Mouse (Mus musculus) splenic B cell, adult 2 months (primary cell): ENCODE data around the gene Tmem199.
A peak's percentile ranks its signal among the peaks of the same experiment; 100 is the strongest.

Experiments used
- DNase-seq: peaks from one replicate; pipeline ENCODE4 v3.0.0-alpha.2; 2011; ENCODE audit warnings: low read depth, low spot score
- H3K27me3 ChIP-seq: 2 replicates; pipeline ENCODE4 v1.6.1; 2012; ENCODE audit warnings: mild to moderate bottlenecking, low read length, moderate library complexity, mixed read lengths; ENCODE audit not compliant: control insufficient read depth, poor library complexity, insufficient read depth, severe bottlenecking
- H3K36me3 ChIP-seq: 2 replicates; pipeline ENCODE4 v1.6.1; 2012; ENCODE audit warnings: mild to moderate bottlenecking, low read length, moderate library complexity, mixed read lengths; ENCODE audit not compliant: control insufficient read depth, poor library complexity, insufficient read depth, severe bottlenecking

Gene Tmem199

DNA sequence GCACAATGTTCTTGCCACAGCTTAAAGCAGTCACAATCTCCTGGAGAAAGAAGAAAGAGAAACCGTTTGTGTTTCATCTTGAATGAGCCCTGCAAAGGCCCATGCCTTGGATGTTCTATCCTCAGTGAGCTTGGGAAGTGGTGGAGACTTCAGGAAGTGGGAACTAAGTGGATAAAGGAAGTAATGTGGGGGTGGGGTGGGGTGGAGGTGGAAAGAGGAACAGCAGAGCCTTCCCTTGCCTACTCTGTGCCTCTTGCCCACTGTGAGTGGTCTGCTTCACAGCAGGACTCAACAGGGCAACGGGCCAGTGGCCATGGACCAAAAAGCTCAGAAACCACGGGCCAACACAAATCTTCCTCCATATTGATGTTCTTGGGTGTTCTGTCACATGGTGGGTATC lies 36.7 kb downstream of the Tmem199 start:
- H3K27me3 ChIP-seq, result no peaks in the 10 kb centered on the region
- H3K36me3 ChIP-seq, result no peaks in the 10 kb centered on the region
- no peak for DNase-seq

DNA sequence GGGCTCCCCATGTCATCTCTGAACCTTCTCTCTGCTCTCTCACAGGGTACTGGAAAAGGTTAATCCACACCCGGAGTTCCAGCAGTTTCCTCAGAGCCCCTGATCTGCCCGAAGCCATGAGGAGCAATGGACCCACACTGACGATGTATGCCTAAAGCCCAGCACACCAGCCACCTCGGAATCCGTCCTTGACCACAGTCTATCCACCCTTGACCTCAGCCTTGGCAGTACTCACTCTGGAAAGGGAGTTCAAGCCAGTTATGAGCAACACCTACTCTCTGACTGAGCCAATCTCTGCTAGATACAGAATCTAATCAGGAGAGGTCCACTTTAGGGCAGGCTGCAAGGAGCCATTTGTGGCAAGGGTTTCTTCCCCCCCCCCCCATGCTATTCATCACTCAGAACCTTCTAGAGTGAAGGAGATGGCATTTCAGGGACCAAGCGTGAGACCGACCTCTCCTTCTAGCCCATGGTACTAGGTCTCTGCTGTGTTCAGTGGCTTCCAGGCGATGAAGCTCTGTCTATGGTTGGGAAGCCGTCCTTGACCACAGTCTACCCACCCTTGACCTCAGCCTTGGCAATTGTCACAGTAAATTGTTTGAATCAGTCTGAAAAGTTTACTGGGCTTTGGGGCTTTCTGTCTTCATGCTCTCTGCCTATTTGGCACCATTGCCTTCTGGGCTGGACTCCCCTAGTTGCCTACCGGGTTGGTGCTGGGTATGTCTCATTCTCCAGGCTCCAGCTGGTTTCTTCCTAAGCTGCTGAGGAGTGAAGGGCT lies 40.5 kb downstream of the Tmem199 start:
- Histone ChIP-seq H3K36me3 (no peaks in the 10 kb centered on the region), H3K27me3 (no peaks in the 10 kb centered on the region)
- DNase-seq, result no peak

DNA sequence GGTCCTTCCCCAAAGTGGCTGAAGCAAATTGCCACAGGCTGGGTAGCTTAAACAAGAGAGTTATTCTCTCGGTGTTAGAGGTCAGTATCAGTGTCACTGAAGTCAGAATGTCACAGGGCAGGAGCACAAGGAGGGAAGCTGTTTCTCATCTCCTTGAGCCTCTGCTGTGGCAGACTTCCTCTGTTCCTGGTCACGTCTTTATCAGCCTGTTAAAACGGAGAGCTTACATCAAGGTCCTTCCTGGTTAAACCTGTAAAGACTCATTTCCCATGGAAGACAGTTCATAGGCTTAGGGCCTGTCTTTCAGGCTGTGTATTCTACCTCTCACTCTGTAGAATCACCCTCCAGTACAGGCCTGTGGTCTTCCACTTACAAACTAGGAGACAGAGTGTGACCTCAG lies 44.0 kb downstream of the Tmem199 start:
- H3K36me3 ChIP-seq, result no peaks in the 10 kb centered on the region
- H3K27me3 ChIP-seq, result no peaks in the 10 kb centered on the region
- DNase-seq, result no peak

DNA sequence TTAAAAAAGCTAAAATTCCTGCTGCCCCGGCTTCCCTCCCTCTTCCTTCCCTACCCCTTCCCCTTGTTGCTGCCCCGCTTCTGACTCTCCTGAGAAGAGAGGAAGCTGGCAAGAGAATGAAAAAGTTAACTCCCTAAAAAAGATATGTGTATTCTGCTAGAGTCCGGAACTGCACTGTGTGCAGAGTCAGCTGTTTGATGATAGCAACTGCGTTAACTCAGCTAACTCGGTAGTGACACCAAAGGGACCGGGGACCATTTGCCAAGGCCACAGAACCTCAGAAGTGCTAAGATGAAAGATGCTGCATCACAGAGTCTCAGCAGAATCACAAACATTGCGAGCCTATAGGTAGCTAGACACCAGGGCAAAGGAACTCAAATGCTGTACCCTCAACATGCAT lies 44.5 kb downstream of the Tmem199 start:
- no peaks in the 10 kb centered on the region for H3K27me3 ChIP-seq
- no peak for DNase-seq
- H3K36me3 ChIP-seq, result no peaks in the 10 kb centered on the region

DNA sequence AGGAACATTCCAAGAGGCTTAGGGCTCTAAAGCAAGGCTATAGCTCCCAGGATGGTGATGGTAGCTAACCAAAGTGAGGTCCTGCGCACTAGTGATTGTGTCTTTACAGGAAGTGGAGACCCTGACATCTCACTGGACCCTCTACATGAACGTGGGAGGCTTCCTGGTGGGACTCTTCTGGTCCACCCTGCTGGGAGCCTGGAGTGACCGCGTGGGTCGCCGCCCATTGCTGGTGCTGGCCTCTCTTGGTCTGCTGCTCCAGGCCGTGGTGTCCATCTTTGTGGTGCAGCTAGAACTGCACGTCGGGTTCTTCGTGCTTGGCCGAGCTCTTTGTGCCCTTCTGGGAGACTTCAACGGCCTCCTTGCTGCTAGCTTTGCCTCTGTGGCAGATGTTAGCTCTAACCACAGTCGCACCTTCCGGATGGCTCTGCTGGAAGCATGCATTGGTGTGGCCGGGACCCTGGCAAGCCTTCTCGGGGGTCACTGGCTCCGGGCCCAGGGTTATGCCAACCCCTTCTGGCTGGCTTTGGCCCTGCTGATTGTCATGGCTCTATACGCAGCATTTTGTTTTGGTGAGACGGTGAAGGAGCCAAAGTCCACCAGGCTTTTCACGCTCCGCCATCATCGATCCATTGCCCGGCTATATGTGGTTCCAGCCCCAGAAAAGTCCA lies 45.6 kb downstream of the Tmem199 start:
- Histone ChIP-seq H3K36me3 (no peaks in the 10 kb centered on the region), H3K27me3 (no peaks in the 10 kb centered on the region)
- DNase-seq, result no peak

DNA sequence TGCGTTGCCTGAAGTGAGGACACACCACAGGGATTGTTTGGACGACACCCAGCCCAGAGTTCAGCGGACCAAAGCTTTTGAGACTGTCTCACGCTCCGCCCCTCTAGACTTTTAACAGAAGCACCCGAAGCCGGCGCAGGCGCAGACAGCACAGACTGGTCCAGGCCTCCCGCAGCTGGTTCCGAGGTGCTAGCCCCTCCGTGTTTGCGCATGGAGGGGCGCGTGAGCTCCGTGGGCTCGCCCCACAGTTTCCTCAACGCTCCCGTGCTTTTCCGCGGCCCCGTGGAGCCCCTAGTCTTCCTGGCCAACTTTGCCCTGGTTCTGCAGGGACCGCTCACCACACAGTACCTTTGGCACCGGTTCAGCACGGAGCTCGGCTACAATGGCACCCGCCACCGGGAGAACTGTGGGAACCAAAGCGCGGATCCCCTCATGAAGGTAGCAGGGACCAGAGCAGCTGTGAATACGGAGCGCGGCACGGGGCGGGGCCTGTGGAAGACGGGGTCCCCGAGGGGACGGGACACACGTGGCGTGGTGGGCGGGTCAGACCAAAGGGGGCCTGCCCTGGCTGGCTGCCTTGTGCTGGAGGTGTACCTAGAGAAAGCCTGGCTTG lies 46.3 kb downstream of the Tmem199 start, which contains the start of gene Slc46a1:
Gene Slc46a1 (plus strand): TSS at position 130 of the 613 bp plus-strand sequence.
- peak; percentile 73 for DNase-seq
- Histone ChIP-seq H3K27me3 (no peaks in the 10 kb centered on the region), H3K36me3 (no peaks in the 10 kb centered on the region)

DNA sequence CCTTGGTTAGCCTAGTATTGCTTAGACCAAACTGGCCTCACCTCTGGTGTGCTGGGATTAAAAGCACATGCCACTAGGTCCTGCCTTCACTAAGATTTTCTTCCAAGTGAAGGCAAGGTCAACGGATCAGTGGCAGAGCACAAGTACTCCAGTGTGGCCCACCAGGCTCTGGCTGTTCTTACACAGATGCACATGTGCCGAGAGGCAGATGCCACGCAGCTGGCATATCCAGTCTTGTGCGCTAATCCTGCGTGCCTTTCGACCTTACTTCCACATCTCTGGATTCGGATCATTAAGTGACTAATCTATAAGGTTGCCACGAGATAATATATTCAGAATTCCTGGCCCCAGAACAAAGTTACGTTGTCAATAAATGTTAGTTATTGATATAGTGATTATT lies 46.9 kb downstream of the Tmem199 start:
- H3K27me3 ChIP-seq, result no peaks in the 10 kb centered on the region
- H3K36me3 ChIP-seq, result no peaks in the 10 kb centered on the region
- DNase-seq, result no peak

DNA sequence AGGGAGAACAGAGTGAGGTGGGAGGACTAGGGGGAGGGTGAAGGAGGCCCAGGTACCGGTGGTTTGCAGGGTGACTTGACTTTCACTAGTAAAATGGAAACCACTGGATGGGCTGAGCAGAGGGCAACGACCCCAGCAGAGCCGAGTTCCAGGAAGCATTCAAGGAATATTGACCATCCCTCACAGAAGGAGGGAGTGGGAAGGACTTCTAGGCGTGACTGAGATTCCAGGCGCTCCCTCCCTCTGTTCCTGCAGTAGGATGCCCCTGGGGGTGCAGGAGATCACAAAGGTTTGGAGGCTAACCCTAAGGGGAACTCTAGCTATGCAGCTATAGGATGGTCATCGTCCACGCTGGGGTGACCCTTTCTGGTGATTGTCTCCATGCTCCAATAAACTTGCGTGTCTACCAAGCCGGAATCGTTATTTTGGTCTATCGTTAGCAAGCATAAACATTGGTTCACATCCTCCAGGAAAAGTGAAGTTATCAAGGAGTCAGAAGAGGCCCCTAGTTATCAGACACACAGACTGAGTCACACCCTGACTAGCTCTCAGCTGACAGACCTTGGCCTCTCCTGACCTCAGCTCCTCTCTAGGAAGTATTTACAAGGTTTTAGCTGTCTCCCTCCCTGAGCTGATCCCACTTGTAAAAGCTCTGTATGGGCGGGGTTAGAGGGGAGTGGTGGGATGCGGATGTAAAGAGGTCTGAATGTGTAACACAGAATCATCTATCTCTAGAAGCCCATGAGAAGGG lies 48.5 kb downstream of the Tmem199 start:
- DNase-seq, result no peak
- Histone ChIP-seq H3K36me3 (no peaks in the 10 kb centered on the region), H3K27me3 (no peaks in the 10 kb centered on the region)

DNA sequence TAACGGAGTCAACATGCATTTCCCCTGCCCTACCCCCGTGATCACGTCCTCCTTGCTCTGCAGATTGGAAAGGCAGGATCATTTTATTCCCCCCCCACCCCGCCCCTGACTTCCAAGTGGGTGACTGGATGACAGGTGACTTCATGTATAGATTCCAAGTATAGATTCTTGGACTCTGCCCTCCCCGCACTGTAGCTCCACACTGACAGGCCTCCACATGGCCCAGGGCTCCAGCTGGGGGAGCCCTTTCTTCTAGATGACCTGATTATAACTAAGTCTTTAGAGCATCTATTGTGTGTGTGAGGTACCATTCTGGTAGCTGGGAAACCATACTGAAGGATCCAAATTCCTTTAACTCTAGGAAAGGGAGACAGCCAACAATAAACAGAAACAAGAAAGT lies 49.3 kb downstream of the Tmem199 start:
- DNase-seq, result no peak
- Histone ChIP-seq H3K36me3 (no peaks in the 10 kb centered on the region), H3K27me3 (no peaks in the 10 kb centered on the region)

DNA sequence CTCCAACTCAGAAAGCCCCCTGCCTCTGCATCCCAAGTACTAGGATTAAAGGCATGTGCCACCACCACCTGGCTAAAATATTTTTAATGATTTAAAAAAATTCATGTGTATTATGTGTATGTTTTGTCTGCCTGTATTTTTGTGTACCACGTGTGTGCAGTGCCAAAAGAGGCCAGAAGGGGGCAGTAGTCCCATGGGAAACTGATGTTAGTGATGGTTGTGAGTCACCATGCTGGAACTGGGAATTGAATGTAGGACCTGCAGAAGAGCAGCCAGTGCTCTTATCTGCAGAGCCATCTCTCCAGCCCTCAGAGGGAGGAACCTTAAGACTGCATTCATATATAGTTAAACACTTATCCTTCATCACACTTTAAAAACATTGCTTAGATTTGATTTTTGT lies 50.1 kb downstream of the Tmem199 start:
- Histone ChIP-seq H3K36me3 (no peaks in the 10 kb centered on the region), H3K27me3 (no peaks in the 10 kb centered on the region)
- DNase-seq, result peak; percentile 32

DNA sequence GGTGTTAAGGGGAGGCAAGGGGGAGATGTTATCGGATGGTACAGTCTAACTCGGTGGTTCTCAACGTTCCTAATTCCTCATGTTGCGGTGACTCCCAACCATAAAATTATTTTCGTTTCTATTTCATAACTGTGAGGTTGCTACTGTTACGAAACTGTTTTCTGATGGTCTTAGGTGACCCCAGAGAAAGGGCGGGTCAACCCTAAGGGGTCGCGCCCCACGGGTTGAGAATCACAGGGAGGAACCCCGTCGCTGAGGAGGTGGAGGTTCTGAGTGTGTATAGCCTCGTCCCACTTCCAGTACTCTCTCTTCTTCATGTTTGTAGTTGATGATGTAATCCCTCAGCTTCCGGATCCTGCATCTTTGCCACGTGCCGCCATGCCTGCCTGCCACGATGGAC lies 53.2 kb downstream of the Tmem199 start:
- Histone ChIP-seq H3K27me3 (no peaks in the 10 kb centered on the region), H3K36me3 (no peaks in the 10 kb centered on the region)
- no peak for DNase-seq
